Mouse (Mus musculus): ENCODE measurements around the gene Nfix. TPM values are rescaled to one million over a fixed set of nuclear protein-coding genes. Genes with fewer than 3 reads are reported as not detected.

Gene Nfix
- total and polyA plus RNA-seq, 2 experiments from 2014 or later: 53.7 to 62.5 TPM

DNA sequence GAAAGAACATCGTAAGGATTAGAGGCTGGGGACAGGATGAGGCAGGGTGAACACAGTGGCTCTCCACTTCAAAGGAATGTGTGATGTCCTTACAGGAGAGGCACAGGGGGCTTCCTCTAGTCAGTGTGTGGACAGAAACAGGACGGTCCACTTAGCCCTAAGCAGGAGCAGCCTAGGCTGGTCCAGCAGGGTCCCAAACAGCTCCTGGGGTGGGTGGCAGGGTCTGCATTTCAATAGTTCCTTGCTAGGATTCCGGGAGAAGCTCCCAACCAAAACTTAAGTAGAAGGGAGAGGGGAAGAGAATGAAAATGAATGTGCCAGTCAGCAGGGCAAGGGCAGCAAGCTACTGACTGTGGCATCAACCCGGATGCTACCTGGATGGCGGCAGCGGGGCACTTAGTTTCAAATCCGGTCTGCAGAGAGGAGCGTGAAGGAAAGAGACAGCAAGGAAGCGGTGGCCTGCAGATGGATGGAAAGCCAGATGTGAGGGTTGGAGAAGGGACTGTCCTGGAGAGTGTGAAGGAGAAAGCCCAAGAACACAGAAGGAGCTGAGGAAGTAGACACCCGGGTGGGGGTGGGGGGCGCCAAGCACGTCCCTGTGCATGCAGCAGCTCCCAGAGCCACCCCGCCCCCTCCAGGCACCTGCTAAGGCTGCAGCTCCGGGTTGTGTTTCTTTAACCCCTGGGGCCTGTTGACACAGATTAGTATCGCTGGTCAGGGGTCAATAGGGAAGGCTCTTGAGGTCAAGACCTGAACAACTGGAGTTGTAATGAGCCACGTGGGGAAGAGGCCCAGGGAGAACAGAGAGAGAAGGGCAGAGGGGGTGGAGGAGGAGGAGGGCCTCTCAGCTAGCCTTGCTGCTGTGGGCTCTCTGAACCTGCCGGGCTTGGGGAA is 54.9 kb downstream of the Nfix start:
- no peak overlapping the region for H3K4me2 ChIP-seq (ENCODE audit: low read depth, low read length, poor library complexity, severe bottlenecking)
- TF ChIP-seq CTCF (IDR thresholded peaks at IDR 0.05): no peak
- H3K27ac ChIP-seq (ENCODE audit: low read depth, low read length): no peak overlapping the region
- no peaks in the 10 kb centered on the region for H3K9me3 ChIP-seq (ENCODE audit: low read length)
- no peaks in the 10 kb centered on the region for H3K4me1 ChIP-seq (ENCODE audit: insufficient read depth, low read length)
- ATAC-seq (ENCODE audit: low FRiP score): no peak
- no peak for DNase-seq (ENCODE audit: low spot score)
- no peak overlapping the region for H3K9ac ChIP-seq (replicated peaks; ENCODE audit: low read length, poor library complexity, severe bottlenecking)
- 11% methylated on average over 16 of the region's 17 CpGs for WGBS
- no peaks in the 10 kb centered on the region for H3K36me3 ChIP-seq (ENCODE audit: insufficient read depth, low read length)
- H3K27me3 ChIP-seq (ENCODE audit: insufficient read depth, low read length): peaks cover 20% of the 10 kb centered on the region
- H3K4me3 ChIP-seq (ENCODE audit: low read depth, low read length): no peak overlapping the region

DNA sequence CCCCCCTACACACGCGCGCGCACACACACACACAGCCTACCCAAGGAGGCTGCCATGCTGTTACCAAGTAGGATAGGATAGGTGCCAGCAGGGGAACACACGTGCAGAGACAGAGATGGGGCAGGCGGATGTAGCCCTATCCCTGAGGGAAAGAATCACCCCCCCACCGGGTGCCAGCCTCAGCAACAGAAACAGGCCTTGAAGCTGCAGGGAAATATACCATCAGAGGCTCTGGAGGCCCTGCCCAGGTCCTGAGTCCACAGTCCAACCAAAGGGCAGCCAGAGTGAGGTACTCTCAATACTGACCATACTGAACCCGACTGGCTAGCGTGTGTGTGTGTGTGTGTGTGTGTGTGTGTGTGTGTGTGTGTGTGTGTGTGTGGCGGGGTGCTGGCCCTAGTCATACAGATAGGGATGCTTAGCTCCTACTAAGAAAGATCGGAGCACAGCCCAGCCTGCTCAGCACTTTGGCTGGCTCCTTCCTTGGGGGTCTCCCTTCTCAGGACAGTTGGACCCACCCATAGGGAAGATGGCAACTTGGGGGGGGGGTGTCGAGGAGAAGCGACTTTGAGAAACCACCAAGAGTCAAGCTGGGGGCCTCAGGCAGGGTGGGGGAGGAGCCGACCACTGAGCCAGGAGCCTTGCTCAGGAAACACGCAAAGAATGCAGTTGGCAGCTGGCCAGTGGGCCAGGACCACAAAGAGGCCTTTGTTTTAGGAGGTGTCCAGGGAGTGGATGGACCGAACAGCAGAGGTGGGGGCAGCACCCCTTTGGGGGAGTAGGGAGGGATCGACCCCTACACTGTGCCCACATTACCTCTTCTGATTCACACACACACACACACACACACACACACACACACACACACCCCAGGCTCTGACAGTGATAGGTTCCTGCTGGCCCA is 56.4 kb downstream of the Nfix start:
- WGBS: 7% methylated on average over 17 of the region's 17 CpGs
- no peak for TF ChIP-seq CTCF (IDR thresholded peaks at IDR 0.05)
- Histone ChIP-seq H3K4me3 (ENCODE audit: low read depth, low read length) (no peak overlapping the region), H3K9me3 (ENCODE audit: low read length) (no peaks in the 10 kb centered on the region), H3K27me3 (ENCODE audit: insufficient read depth, low read length) (peaks cover 21% of the 10 kb centered on the region; the same call in 1 of the 2 replicates), H3K27ac (ENCODE audit: low read depth, low read length) (no peak overlapping the region), H3K4me1 (ENCODE audit: insufficient read depth, low read length) (no peaks in the 10 kb centered on the region), H3K4me2 (ENCODE audit: low read depth, low read length, poor library complexity, severe bottlenecking) (no peak overlapping the region), H3K36me3 (ENCODE audit: insufficient read depth, low read length) (no peaks in the 10 kb centered on the region), H3K9ac (replicated peaks; ENCODE audit: low read length, poor library complexity, severe bottlenecking) (no peak overlapping the region)
- peak; percentile 45; the same call in 1 of the 2 replicates for ATAC-seq (ENCODE audit: low FRiP score)
- peak; percentile 77 for DNase-seq (ENCODE audit: low spot score)

DNA sequence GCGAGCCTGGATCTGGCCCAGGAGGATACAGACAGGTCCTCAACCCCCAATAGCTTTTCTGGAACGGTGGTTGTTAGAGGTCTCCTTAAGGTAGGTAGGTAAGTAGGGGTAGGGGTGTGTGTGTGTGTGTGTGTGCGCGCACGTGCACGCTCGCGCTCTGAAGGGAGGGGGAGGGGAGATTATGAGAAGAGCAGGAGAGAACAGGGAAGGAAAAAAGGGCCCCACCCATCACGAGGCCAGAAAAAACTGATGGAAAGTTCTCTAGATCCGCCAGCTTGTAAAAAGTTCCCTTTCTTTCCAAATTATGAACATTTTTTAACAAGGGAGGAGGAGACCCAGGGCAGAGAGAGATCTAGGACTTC is 57.1 kb downstream of the Nfix start:
- H3K9ac ChIP-seq (replicated peaks; ENCODE audit: low read length, poor library complexity, severe bottlenecking): no peak overlapping the region

DNA sequence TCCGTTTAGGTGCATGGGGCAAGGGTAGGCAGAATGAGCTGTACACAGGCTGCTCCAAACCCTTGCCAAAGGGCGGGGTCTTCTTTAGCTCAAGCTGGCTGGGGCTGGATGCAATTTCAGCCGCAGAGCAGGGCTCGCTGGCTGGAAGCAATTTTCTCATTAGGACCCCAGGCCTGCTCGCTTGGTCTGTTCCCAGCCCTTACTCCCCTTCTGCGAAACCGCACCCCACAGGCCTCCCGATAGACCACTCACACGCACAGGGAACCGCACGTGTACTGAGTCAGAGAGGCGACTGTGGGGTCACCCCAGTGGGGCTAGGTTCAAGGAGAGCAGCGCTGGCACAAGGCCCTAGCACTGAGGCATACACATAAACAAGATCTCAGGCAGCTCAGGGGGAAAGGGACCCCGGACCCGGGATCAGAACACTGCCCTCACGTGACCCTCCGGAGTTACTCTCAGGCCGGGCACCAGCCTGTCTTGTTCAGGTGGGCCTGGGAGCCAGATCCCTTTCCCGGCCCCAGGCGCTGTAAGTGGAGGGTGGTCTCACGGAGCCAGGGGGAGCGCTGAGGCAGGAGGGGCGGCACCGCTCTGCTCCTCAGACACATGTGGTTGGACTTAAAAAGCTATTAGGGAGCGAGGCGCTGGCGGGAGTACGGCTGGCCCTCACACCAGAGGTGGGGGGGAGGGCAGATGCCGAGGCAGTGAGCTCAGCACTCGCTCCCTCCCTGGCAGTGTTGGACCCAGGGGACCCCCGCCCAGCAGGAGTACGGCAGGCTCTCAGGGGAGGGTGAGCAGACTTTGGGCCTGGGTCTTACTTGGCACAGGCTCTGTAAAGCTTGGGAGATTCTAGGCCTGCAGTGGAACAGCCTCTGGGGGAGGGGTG is 57.7 kb downstream of the Nfix start:
- ATAC-seq (ENCODE audit: low FRiP score) (no peak), DNase-seq (ENCODE audit: low spot score) (peak; percentile 56)
- TF ChIP-seq CTCF (IDR thresholded peaks at IDR 0.05): no peak
- Histone ChIP-seq H3K4me3 (ENCODE audit: low read depth, low read length) (no peak overlapping the region), H3K9ac (replicated peaks; ENCODE audit: low read length, poor library complexity, severe bottlenecking) (no peak overlapping the region), H3K27me3 (ENCODE audit: insufficient read depth, low read length) (peaks cover 26% of the 10 kb centered on the region), H3K27ac (ENCODE audit: low read depth, low read length) (no peak overlapping the region), H3K9me3 (ENCODE audit: low read length) (no peaks in the 10 kb centered on the region), H3K36me3 (ENCODE audit: insufficient read depth, low read length) (no peaks in the 10 kb centered on the region), H3K4me2 (ENCODE audit: low read depth, low read length, poor library complexity, severe bottlenecking) (no peak overlapping the region), H3K4me1 (ENCODE audit: insufficient read depth, low read length) (no peaks in the 10 kb centered on the region)
- 14% methylated on average over 31 of the region's 32 CpGs for WGBS

More for the DNA sequence above, 57.1 kb downstream of the Nfix start:
- TF ChIP-seq CTCF (IDR thresholded peaks at IDR 0.05): no peak
- DNase-seq (ENCODE audit: low spot score) (no peak), ATAC-seq (ENCODE audit: low FRiP score) (no peak)
- Histone ChIP-seq H3K27ac (ENCODE audit: low read depth, low read length) (no peak overlapping the region), H3K9me3 (ENCODE audit: low read length) (no peaks in the 10 kb centered on the region), H3K27me3 (ENCODE audit: insufficient read depth, low read length) (peaks cover 26% of the 10 kb centered on the region), H3K36me3 (ENCODE audit: insufficient read depth, low read length) (no peaks in the 10 kb centered on the region), H3K4me2 (ENCODE audit: low read depth, low read length, poor library complexity, severe bottlenecking) (no peak overlapping the region), H3K4me1 (ENCODE audit: insufficient read depth, low read length) (no peaks in the 10 kb centered on the region), H3K4me3 (ENCODE audit: low read depth, low read length) (no peak overlapping the region)
- WGBS: 10% methylated on average over 10 of the region's 10 CpGs
